Comparison of ENCODE assay signal across 8 mouse cellular contexts in the genomic region with DNA sequence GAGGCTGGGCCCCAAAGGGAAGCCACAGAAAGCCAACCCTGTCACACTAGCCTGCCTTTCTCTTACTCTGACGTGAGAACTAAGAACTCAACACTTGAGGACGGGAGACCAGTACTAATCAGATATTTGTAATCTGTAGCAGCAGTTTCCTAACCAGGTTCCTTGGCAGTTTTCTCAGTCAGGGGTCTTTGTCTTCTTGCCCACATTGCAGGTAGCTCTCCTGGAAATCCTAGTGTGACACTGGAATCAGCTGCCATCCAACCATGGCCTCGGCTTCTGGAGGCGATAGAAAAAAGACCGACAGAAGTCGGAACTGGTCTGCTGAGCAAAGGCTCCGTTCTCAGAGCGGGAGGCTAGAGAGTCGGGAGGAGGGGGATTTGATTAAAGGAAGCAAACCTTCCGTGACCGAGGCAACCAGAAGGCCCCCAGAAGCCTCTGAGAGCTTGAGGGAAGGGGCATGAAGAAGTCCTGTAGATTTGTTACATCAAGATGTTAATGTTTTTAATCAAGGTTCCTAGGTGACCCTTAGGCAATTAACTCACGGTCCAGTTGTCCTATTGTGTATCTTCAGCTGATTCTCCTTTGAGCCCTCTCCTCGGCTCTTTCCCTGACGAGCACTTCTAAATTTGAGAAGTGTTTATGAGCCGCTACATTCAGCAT.
DNase-seq lines count a peak whose midpoint lies in the region; ATAC-seq lines count a peak whose summit lies in the region.

No protein-coding gene starts in this region.

- no peak overlapping the region for H3K27ac ChIP-seq in kidney, embryonic 15.5 days
- peak overlapping the region; percentile 17; the same call in 1 of the 2 replicates for H3K27ac ChIP-seq in forebrain, embryonic 15.5 days (replicated peaks)
- peak overlapping the region; percentile 52 for H3K27ac ChIP-seq in midbrain, embryonic 12.5 days (replicated peaks)

- DNase-seq in kidney, postnatal 14 days, result no peak
- DNase-seq in cerebellum, postnatal 36 days, result peak; percentile 6 to 23
- DNase-seq in spleen, postnatal 36 days (ENCODE audit: low spot score in 2 of 2), result no peak
- no peak for DNase-seq in yolk sac, embryonic 10.5 days (ENCODE audit: low spot score)
- DNase-seq in thymus, postnatal 10 days (ENCODE audit: low spot score in 2 of 2), result no peak

- H3K27me3 ChIP-seq in kidney, embryonic 15.5 days, result no peaks in the 10 kb centered on the region
- no peaks in the 10 kb centered on the region for H3K27me3 ChIP-seq in forebrain, embryonic 15.5 days
- H3K27me3 ChIP-seq in midbrain, embryonic 12.5 days, result peaks cover 18% of the 10 kb centered on the region

- H3K9me3 ChIP-seq in kidney, embryonic 15.5 days (replicated peaks), result no peaks in the 10 kb centered on the region
- no peaks in the 10 kb centered on the region for H3K9me3 ChIP-seq in forebrain, embryonic 15.5 days
- no peaks in the 10 kb centered on the region for H3K9me3 ChIP-seq in midbrain, embryonic 12.5 days

- H3K4me1 ChIP-seq in kidney, embryonic 15.5 days, result peaks cover 16% of the 10 kb centered on the region
- peaks cover 13% of the 10 kb centered on the region for H3K4me1 ChIP-seq in forebrain, embryonic 15.5 days
- H3K4me1 ChIP-seq in midbrain, embryonic 12.5 days, result peaks cover 7% of the 10 kb centered on the region; the same call in 1 of the 2 replicates

- H3K4me3 ChIP-seq in kidney, embryonic 15.5 days (replicated peaks), result peak overlapping the region; percentile 17
- peak overlapping the region; percentile 26 for H3K4me3 ChIP-seq in forebrain, embryonic 15.5 days
- peak overlapping the region; percentile 21 for H3K4me3 ChIP-seq in midbrain, embryonic 12.5 days

- H3K4me2 ChIP-seq in kidney, embryonic 15.5 days, result peak overlapping the region; percentile 49
- H3K4me2 ChIP-seq in forebrain, embryonic 15.5 days (replicated peaks), result peak overlapping the region; percentile 49
- H3K4me2 ChIP-seq in midbrain, embryonic 12.5 days (replicated peaks), result peak overlapping the region; percentile 51

- no peak overlapping the region for H3K9ac ChIP-seq in kidney, embryonic 15.5 days
- H3K9ac ChIP-seq in forebrain, embryonic 15.5 days (replicated peaks), result peak overlapping the region; percentile 10; the same call in 1 of the 2 replicates
- 0 out of 2 replicates have a peak overlapping the region, but pooled peaks have one; percentile 8 for H3K9ac ChIP-seq in midbrain, embryonic 12.5 days (replicated peaks)

- peak; percentile 86 for ATAC-seq in kidney, embryonic 15.5 days (replicated peaks; ENCODE audit: low FRiP score)
- ATAC-seq in forebrain, embryonic 15.5 days (replicated peaks), result peak; percentile 67
- peak; percentile 82 for ATAC-seq in midbrain, embryonic 12.5 days (ENCODE audit: low FRiP score, low read depth)

- H3K36me3 ChIP-seq in kidney, embryonic 15.5 days, result no peaks in the 10 kb centered on the region
- H3K36me3 ChIP-seq in forebrain, embryonic 15.5 days, result no peaks in the 10 kb centered on the region
- H3K36me3 ChIP-seq in midbrain, embryonic 12.5 days, result no peaks in the 10 kb centered on the region

- 17% methylated on average over 15 of the region's 15 CpGs for WGBS in kidney, embryonic 15.5 days
- 4% methylated on average over 15 of the region's 15 CpGs for WGBS in forebrain, embryonic 15.5 days
- 4% methylated on average over 15 of the region's 15 CpGs for WGBS in midbrain, embryonic 12.5 days

Comparison
In these comparisons a context has a peak if more than half of its experiments do, and no peak if none do; other contexts are left out.
1. DNase-seq: peak in cerebellum, postnatal 36 days (2 of 2); none in kidney, postnatal 14 days (single experiment), spleen, postnatal 36 days (0 of 2), yolk sac, embryonic 10.5 days (single experiment) and thymus, postnatal 10 days (0 of 2).
2. Peak in every context shown above with its lines, with median percentiles within 50 percentile points of each other: ATAC-seq, H3K4me2 ChIP-seq and H3K4me3 ChIP-seq.